Mouse (Mus musculus) thymus, adult 2 months (tissue): ENCODE data around the gene 2210408I21Rik.

Experiments
- CTCF ChIP-seq: fragments of 200-500 bp; IDR thresholded peaks from 2 replicates; pipeline ENCODE4 v1.5.1; 2012; ENCODE audit warnings: mild to moderate bottlenecking, control low read depth, low read length, moderate library complexity, borderline replicate concordance; ENCODE audit not compliant: control insufficient read depth, poor library complexity, insufficient read depth; ENCODE audit errors: extremely low read depth
- POLR2A ChIP-seq: fragments of 200-500 bp; IDR thresholded peaks from 2 replicates; pipeline ENCODE4 v1.6.1; 2012; ENCODE audit warnings: mild to moderate bottlenecking, low read length, control low read depth, moderate library complexity; ENCODE audit not compliant: control insufficient read depth, poor library complexity, insufficient read depth; ENCODE audit errors: extremely low read depth

DNA sequence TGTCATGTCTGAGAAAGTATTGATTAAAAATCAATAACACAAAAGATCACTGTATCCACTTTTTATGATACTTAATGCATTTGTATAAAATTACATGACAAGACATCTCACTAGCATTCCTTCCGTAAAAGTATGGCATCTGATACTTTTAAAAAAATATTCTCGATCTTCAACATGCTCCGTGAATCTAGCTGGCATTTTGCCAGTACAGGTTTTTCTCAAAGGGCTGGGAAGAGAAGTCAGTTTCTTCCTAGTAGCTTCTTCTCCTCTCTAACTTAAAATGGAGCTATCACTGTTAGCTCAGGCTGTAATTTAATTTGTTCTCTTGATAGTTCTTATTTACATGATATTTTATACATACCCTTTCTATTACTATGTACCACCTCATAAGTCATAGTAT is 263.1 kb downstream of the 2210408I21Rik start:
- TF ChIP-seq CTCF (no peak), POLR2A (no peak)
